ENCODE assay signal across 9 mouse cellular contexts in genomic region chr2:75964051-75964450, GRCm38 (mm10). TPM values are rescaled to one million over a fixed set of nuclear protein-coding genes. Genes with fewer than 3 reads are reported as not detected.
DNase-seq lines count a peak whose midpoint lies in the region; ATAC-seq and TF ChIP-seq lines count a peak whose summit lies in the region.
"Had no signal": no experiment of that assay in that cellular context is flagged by ENCODE, and none has a peak within 500 bp of the region (broad histone marks: within the 10 kb centered on the region; RNA-seq: fewer than 3 reads in every experiment).

No protein-coding gene starts in this region.

- ATAC-seq in hindbrain, embryonic 12.5 days (ENCODE audit: low FRiP score): no peak
- ATAC-seq in forebrain, postnatal 0 days: no peak
- no peak for ATAC-seq in liver, postnatal 0 days

- WGBS in hindbrain, embryonic 12.5 days: 76% methylated on average over 5 of the region's 5 CpGs
- 78% methylated on average over 5 of the region's 5 CpGs for WGBS in hindbrain, embryonic 10.5 days
- 62% methylated on average over 5 of the region's 5 CpGs for WGBS in forebrain, postnatal 0 days
- WGBS in liver, postnatal 0 days (ENCODE audit: insufficient replicate concordance): 47% methylated on average over 5 of the region's 5 CpGs

- no peak overlapping the region for H3K9ac ChIP-seq in hindbrain, embryonic 12.5 days
- no peak overlapping the region for H3K9ac ChIP-seq in forebrain, postnatal 0 days
- H3K9ac ChIP-seq in liver, postnatal 0 days (replicated peaks): no peak overlapping the region

- TF ChIP-seq CTCF in forebrain, postnatal 0 days (IDR thresholded peaks at IDR 0.05; ENCODE audit: low read depth): no peak
- no peak for TF ChIP-seq CTCF in liver, postnatal 0 days (IDR thresholded peaks at IDR 0.05; ENCODE audit: low read depth)

- no peaks in the 10 kb centered on the region for H3K36me3 ChIP-seq in hindbrain, embryonic 12.5 days
- no peaks in the 10 kb centered on the region for H3K36me3 ChIP-seq in hindbrain, embryonic 10.5 days
- no peaks in the 10 kb centered on the region for H3K36me3 ChIP-seq in forebrain, postnatal 0 days (ENCODE audit: insufficient read depth)
- H3K36me3 ChIP-seq in liver, postnatal 0 days (replicated peaks; ENCODE audit: insufficient read depth, low read length): no peaks in the 10 kb centered on the region

- peaks cover 28% of the 10 kb centered on the region for H3K4me1 ChIP-seq in hindbrain, embryonic 12.5 days
- peaks cover 38% of the 10 kb centered on the region for H3K4me1 ChIP-seq in hindbrain, embryonic 10.5 days (replicated peaks)
- peaks cover 22% of the 10 kb centered on the region for H3K4me1 ChIP-seq in forebrain, postnatal 0 days (ENCODE audit: insufficient read depth)
- H3K4me1 ChIP-seq in liver, postnatal 0 days (ENCODE audit: insufficient read depth): peaks cover 10% of the 10 kb centered on the region

- no peak for DNase-seq in hindbrain, embryonic 10.5 days (ENCODE audit: low spot score)
- peak; percentile 34 for DNase-seq in NIH3T3 (ENCODE audit: low read depth)
- DNase-seq in forebrain, postnatal 0 days: no peak
- no peak for DNase-seq in liver, postnatal 0 days
- no peak for DNase-seq in layer of hippocampus, adult 9-11 months
- no peak for DNase-seq in kidney, postnatal 10 days
- DNase-seq in thymus, postnatal 36 days: no peak

- peak overlapping the region; percentile 33; the same call in 1 of the 2 replicates for H3K4me2 ChIP-seq in hindbrain, embryonic 12.5 days (replicated peaks)
- peak overlapping the region; percentile 42 for H3K4me2 ChIP-seq in forebrain, postnatal 0 days (ENCODE audit: low read depth)
- H3K4me2 ChIP-seq in liver, postnatal 0 days (ENCODE audit: low read depth, low read length): peak overlapping the region; percentile 61

- no peaks in the 10 kb centered on the region for H3K27me3 ChIP-seq in hindbrain, embryonic 12.5 days
- H3K27me3 ChIP-seq in hindbrain, embryonic 10.5 days (ENCODE audit: insufficient read depth, poor library complexity, severe bottlenecking): peaks cover 5% of the 10 kb centered on the region; the same call in 1 of the 2 replicates
- no peaks in the 10 kb centered on the region for H3K27me3 ChIP-seq in forebrain, postnatal 0 days (ENCODE audit: insufficient read depth, low read length)
- no peaks in the 10 kb centered on the region for H3K27me3 ChIP-seq in liver, postnatal 0 days (ENCODE audit: insufficient read depth, low read length)

- no peak overlapping the region for H3K27ac ChIP-seq in hindbrain, embryonic 12.5 days
- H3K27ac ChIP-seq in hindbrain, embryonic 10.5 days: no peak overlapping the region
- no peak overlapping the region for H3K27ac ChIP-seq in forebrain, postnatal 0 days (ENCODE audit: low read depth, low read length)
- no peak overlapping the region for H3K27ac ChIP-seq in liver, postnatal 0 days (ENCODE audit: low read depth)

- no peak for TF ChIP-seq EP300 in liver, postnatal 0 days (IDR thresholded peaks at IDR 0.05; ENCODE audit: low read depth)

- no peaks in the 10 kb centered on the region for H3K9me3 ChIP-seq in hindbrain, embryonic 12.5 days (replicated peaks)
- H3K9me3 ChIP-seq in hindbrain, embryonic 10.5 days: no peaks in the 10 kb centered on the region
- H3K9me3 ChIP-seq in forebrain, postnatal 0 days (ENCODE audit: low read length): no peaks in the 10 kb centered on the region
- no peaks in the 10 kb centered on the region for H3K9me3 ChIP-seq in liver, postnatal 0 days (ENCODE audit: low read length)

- H3K4me3 ChIP-seq in hindbrain, embryonic 12.5 days: no peak overlapping the region
- H3K4me3 ChIP-seq in hindbrain, embryonic 10.5 days: no peak overlapping the region
- H3K4me3 ChIP-seq in forebrain, postnatal 0 days (ENCODE audit: low read depth, low read length): no peak overlapping the region
- peak overlapping the region; percentile 25 for H3K4me3 ChIP-seq in liver, postnatal 0 days (ENCODE audit: low read depth, low read length)

RNA-seq across cellular contexts. Expression of gene Ttc30a2, which starts 13.9 kb away (rescaled TPM):
- 0.76 and 1.2 TPM in 2 replicates for polyA plus RNA-seq in hindbrain, embryonic 12.5 days (2016; fragmentation: Nextera tagmentation; extraction: Ambion mirVana)
- polyA plus RNA-seq in hindbrain, embryonic 10.5 days (2016; fragmentation: Nextera tagmentation; extraction: Ambion mirVana): 0.50 and 0.72 TPM in 2 replicates
- total RNA-seq in forebrain, postnatal 0 days (2014; rRNA removed): 0.81 and 0.92 TPM in 2 replicates
- 0.21 and 0.24 TPM in 2 replicates for polyA plus RNA-seq in forebrain, postnatal 0 days (2015; fragmentation: Nextera tagmentation; extraction: Ambion mirVana)
- polyA plus RNA-seq in liver, postnatal 0 days (2015; fragmentation: Nextera tagmentation; extraction: Ambion mirVana): 0.22 and 0.26 TPM in 2 replicates
- polyA plus RNA-seq: activated CD4-positive, CD25-positive, alpha-beta regulatory T cell, adult 4 months had no signal

RNA-seq across cellular contexts. Expression of gene Ttc30a1, which starts 17.7 kb away (rescaled TPM):
- polyA plus RNA-seq in hindbrain, embryonic 12.5 days (2016; fragmentation: Nextera tagmentation; extraction: Ambion mirVana): 8.3 and 9.2 TPM in 2 replicates
- 9.7 and 10.7 TPM in 2 replicates for polyA plus RNA-seq in hindbrain, embryonic 10.5 days (2016; fragmentation: Nextera tagmentation; extraction: Ambion mirVana)
- total RNA-seq in forebrain, postnatal 0 days (2014; rRNA removed): 10.8 and 10.9 TPM in 2 replicates
- polyA plus RNA-seq in forebrain, postnatal 0 days (2015; fragmentation: Nextera tagmentation; extraction: Ambion mirVana): 3.9 and 4.8 TPM in 2 replicates
- 1.0 and 1.1 TPM in 2 replicates for polyA plus RNA-seq in liver, postnatal 0 days (2015; fragmentation: Nextera tagmentation; extraction: Ambion mirVana)

RNA-seq across cellular contexts. Expression of gene Ttc30b, which starts 25.7 kb away (rescaled TPM):
- polyA plus RNA-seq in hindbrain, embryonic 12.5 days (2016; fragmentation: Nextera tagmentation; extraction: Ambion mirVana): 14.4 and 15.3 TPM in 2 replicates
- polyA plus RNA-seq in hindbrain, embryonic 10.5 days (2016; fragmentation: Nextera tagmentation; extraction: Ambion mirVana): 6.4 and 10.0 TPM in 2 replicates
- 27.2 and 27.4 TPM in 2 replicates for total RNA-seq in forebrain, postnatal 0 days (2014; rRNA removed)
- polyA plus RNA-seq in forebrain, postnatal 0 days (2015; fragmentation: Nextera tagmentation; extraction: Ambion mirVana): 17.8 and 20.6 TPM in 2 replicates
- 1.5 and 1.6 TPM in 2 replicates for polyA plus RNA-seq in liver, postnatal 0 days (2015; fragmentation: Nextera tagmentation; extraction: Ambion mirVana)
